Mouse (Mus musculus) adrenal gland, adult 2 months (tissue): ENCODE measurements around the gene Grin2d. TPM values are rescaled to one million over a fixed set of nuclear protein-coding genes. Genes with fewer than 3 reads are reported as not detected.
"Not testable (repeated sequence)": the region's sequence is repeated elsewhere in the genome, so short reads cannot be mapped to it uniquely, and the experiment has no call there.

Source experiments
- DNase-seq: peaks from one replicate; pipeline ENCODE4 v3.0.0; 2021
- long read RNA-seq: library from polyadenylated mRNA; stranded (forward); transcript quantifications from one replicate; pipeline ENCODE4 v2.0.0, GENCODE M21; 2021
- polyA plus RNA-seq: library from polyadenylated mRNA; depleted of rRNA; stranded (reverse); fragments of >200 nt; gene quantifications from 2 replicates; pipeline ENCODE4 v1.2.3, GENCODE M21; 2012; rRNA removed
- total RNA-seq, 2 experiments: library from RNA; stranded (reverse); gene quantifications; 2 replicates each; pipeline ENCODE4 v1.2.3; 2021

Grin2d gene
- total RNA-seq (under 1 TPM; 0.40 to 0.97 TPM), polyA plus RNA-seq (4.0 and 4.2 TPM in 2 replicates)
- long read RNA-seq, partial matches to known transcripts, result 0 of 1 reads
- long read RNA-seq, other reads (novel, unspliced or antisense), result 1 of 1 reads

GRCm38 (mm10) chr7:45878278-45878677 lies at the start of gene Grin2d:
Grin2d (minus strand) TSS chr7:45878378.
- not testable (repeated sequence) for DNase-seq

GRCm38 (mm10) chr7:45924429-45924816 lies 46.2 kb upstream of the Grin2d start:
- peak; percentile 58 for DNase-seq

- peak; percentile 90 for DNase-seq
These were observed 45.7 kb upstream of the Grin2d start, which contains the start of gene Ccdc114 for GRCm38 (mm10) chr7:45923762-45924428. Ccdc114 (plus strand) TSS chr7:45924072.

GRCm38 (mm10) chr7:45922928-45923761 lies 45.0 kb upstream of the Grin2d start:
- DNase-seq, result peak; percentile 96

- no peak for DNase-seq
These were observed 43.9 kb upstream of the Grin2d start for GRCm38 (mm10) chr7:45921950-45922600.

GRCm38 (mm10) chr7:45921242-45921621 lies 43.1 kb upstream of the Grin2d start, which contains the start of gene Emp3:
Emp3 (minus strand) TSS chr7:45921404.
- peak; percentile 77 for DNase-seq

GRCm38 (mm10) chr7:45920583-45921241 lies 42.5 kb upstream of the Grin2d start:
- DNase-seq, result peak; percentile 92

GRCm38 (mm10) chr7:45919761-45920160 lies 41.6 kb upstream of the Grin2d start:
- DNase-seq, result peak; percentile 42

- DNase-seq, result peak; percentile 35
These were observed 41.0 kb upstream of the Grin2d start for GRCm38 (mm10) chr7:45919083-45919671.

- DNase-seq, result no peak
These were observed 39.7 kb upstream of the Grin2d start for GRCm38 (mm10) chr7:45917926-45918325.

GRCm38 (mm10) chr7:45917004-45917704 lies 39.0 kb upstream of the Grin2d start:
- DNase-seq, result peak; percentile 52

- DNase-seq, result peak; percentile 93
These were observed 38.2 kb upstream of the Grin2d start for GRCm38 (mm10) chr7:45916056-45917003.

- DNase-seq, result peak; percentile 38
These were observed 36.8 kb upstream of the Grin2d start for GRCm38 (mm10) chr7:45915011-45915410.

- no peak for DNase-seq
These were observed 35.9 kb upstream of the Grin2d start for GRCm38 (mm10) chr7:45914067-45914466.

- no peak for DNase-seq
These were observed 31.0 kb upstream of the Grin2d start for GRCm38 (mm10) chr7:45909145-45909544.

- no peak for DNase-seq
These were observed 30.2 kb upstream of the Grin2d start for GRCm38 (mm10) chr7:45908384-45908783.

GRCm38 (mm10) chr7:45906622-45907021 lies 28.4 kb upstream of the Grin2d start:
- no peak for DNase-seq

- no peak for DNase-seq
These were observed 24.4 kb upstream of the Grin2d start for GRCm38 (mm10) chr7:45902481-45903002.

GRCm38 (mm10) chr7:45901562-45901961 lies 23.4 kb upstream of the Grin2d start:
- peak; percentile 61 for DNase-seq
